Mouse (Mus musculus): ENCODE measurements around the gene Gsta3. TPM values are rescaled to one million over a fixed set of nuclear protein-coding genes. Genes with fewer than 3 reads are reported as not detected.

Gsta3 gene
- polyA plus RNA-seq, 1 experiment from 2014 or later: 0.31 TPM

DNA sequence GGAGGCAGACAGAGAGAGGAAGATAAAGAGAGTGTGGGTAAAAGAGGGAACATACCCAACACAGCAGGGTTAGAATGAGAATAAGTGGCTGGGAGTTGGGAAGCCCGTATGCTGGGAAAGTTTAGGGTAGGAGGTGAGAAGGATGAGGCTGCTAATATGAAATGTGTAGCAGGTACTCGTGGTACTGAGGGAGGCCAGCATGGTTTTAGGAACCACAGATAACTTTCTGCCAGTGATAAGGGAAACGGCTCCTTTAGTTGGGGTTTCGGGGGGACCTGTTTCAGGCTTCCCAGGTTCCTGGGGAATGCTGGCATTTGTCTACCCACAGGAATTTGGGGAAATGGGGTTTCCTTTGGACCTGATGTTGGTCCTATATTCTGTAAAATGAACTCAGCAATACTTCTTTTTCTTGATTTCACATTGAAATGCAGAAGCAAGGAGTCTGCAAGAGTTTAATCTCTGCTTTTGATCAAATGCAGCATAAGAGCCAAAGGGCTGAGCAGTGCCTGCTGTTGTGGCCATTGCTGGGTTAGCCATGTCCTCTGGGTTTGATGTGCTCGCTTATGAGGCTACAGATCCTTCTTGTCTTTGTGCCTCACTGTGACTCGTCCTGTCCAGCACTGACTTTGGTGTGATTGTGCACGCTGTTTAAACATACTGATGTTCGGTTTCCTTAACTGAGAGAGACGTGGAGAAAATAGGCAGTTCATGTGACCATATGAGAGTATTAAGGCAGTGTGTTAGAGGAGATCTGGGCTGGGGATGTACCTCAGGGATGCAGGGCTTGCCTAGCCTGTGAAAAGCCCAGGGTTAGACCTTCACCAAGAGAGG is 8.4 kb downstream of the Gsta3 start:
- Histone ChIP-seq H3K4me1 (replicated peaks; ENCODE audit: control insufficient read depth, insufficient read depth, low read length) (no peaks in the 10 kb centered on the region), H3K4me2 (replicated peaks; ENCODE audit: low read depth, low read length) (no peak overlapping the region), H3K27me3 (ENCODE audit: control insufficient read depth, insufficient read depth, low read length) (no peaks in the 10 kb centered on the region), H3K9ac (ENCODE audit: low read depth, low read length) (no peak overlapping the region), H3K36me3 (ENCODE audit: control insufficient read depth, insufficient read depth, low read length) (no peaks in the 10 kb centered on the region), H3K9me3 (ENCODE audit: control insufficient read depth, low read length) (no peaks in the 10 kb centered on the region), H3K4me3 (ENCODE audit: low read depth, low read length) (no peak overlapping the region), H3K27ac (ENCODE audit: low read depth, low read length) (no peak overlapping the region)
- ATAC-seq (ENCODE audit: low FRiP score): no peak
- DNase-seq (ENCODE audit: low spot score): no peak
- WGBS: 86% methylated on average over 9 of the region's 9 CpGs

DNA sequence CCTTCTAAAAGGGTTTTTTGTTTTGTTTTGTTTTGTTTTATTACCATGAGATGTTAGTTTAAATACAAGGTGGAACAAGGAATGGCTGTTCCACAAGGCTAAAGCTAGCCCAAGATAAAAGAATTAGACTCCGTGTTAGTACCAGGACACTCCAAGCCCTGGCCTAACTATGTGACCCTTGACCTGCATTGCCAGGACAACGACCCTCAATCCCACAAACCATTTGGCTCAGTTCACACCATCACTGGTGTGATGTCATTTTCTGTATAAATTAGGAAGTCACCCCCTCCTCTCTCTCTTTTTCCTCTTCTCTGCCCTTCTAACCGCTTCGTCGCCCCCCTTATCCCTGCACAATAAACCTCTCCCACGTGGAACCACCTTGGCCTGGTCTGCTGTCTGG is 11.3 kb downstream of the Gsta3 start:
- H3K4me3 ChIP-seq (ENCODE audit: low read depth, low read length): no peak overlapping the region
- H3K27ac ChIP-seq (ENCODE audit: low read depth, low read length): no peak overlapping the region
- H3K4me1 ChIP-seq (replicated peaks; ENCODE audit: control insufficient read depth, insufficient read depth, low read length): no peaks in the 10 kb centered on the region
- no peak overlapping the region for H3K9ac ChIP-seq (ENCODE audit: low read depth, low read length)
- ATAC-seq (ENCODE audit: low FRiP score) (no peak), DNase-seq (ENCODE audit: low spot score) (peak; percentile 26)
- no peaks in the 10 kb centered on the region for H3K36me3 ChIP-seq (ENCODE audit: control insufficient read depth, insufficient read depth, low read length)
- H3K9me3 ChIP-seq (ENCODE audit: control insufficient read depth, low read length): no peaks in the 10 kb centered on the region
- no peaks in the 10 kb centered on the region for H3K27me3 ChIP-seq (ENCODE audit: control insufficient read depth, insufficient read depth, low read length)
- no peak overlapping the region for H3K4me2 ChIP-seq (replicated peaks; ENCODE audit: low read depth, low read length)
- 44% methylated on average over 6 of the region's 6 CpGs for WGBS

DNA sequence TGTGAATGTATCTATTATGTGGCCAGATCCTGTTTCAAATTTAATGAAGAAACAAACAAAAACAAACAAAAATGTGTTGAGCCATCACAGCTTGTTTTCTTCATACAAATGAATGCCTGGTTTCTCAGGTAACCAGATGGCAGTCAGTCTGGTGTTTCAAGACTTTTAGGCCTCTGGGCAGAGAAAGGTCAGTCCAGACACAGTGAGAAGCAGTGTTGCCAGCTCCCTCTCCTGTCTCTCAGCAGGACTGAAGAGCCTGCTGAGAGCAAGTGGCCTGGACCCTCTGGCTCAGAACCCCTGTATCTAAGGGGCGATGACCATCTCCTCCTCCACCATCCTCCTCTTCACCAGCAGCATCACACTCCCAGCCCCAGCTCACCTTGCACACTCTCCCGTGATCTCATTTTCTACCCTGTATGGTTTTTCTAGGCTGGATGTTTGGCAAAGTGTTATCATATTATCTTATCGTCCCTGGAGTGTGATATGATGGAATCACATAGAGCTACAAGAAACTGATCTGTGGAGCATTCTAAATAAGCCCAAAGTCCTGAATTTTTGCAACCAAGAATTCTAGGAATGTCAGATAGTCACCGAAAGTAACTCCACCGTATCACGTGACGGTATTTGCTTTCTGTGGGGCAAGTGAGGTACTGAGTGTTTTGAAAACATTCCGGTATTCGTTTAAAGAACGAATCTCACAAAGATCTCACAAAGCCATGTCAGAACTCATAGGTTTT is 12.3 kb downstream of the Gsta3 start:
- 84% methylated on average over 10 of the region's 10 CpGs for WGBS
- Histone ChIP-seq H3K9me3 (ENCODE audit: control insufficient read depth, low read length) (no peaks in the 10 kb centered on the region), H3K4me2 (replicated peaks; ENCODE audit: low read depth, low read length) (no peak overlapping the region), H3K27me3 (ENCODE audit: control insufficient read depth, insufficient read depth, low read length) (no peaks in the 10 kb centered on the region), H3K27ac (ENCODE audit: low read depth, low read length) (no peak overlapping the region), H3K36me3 (ENCODE audit: control insufficient read depth, insufficient read depth, low read length) (no peaks in the 10 kb centered on the region), H3K9ac (ENCODE audit: low read depth, low read length) (no peak overlapping the region), H3K4me3 (ENCODE audit: low read depth, low read length) (no peak overlapping the region), H3K4me1 (replicated peaks; ENCODE audit: control insufficient read depth, insufficient read depth, low read length) (no peaks in the 10 kb centered on the region)
- DNase-seq (ENCODE audit: low spot score): no peak
- ATAC-seq (ENCODE audit: low FRiP score): no peak

DNA sequence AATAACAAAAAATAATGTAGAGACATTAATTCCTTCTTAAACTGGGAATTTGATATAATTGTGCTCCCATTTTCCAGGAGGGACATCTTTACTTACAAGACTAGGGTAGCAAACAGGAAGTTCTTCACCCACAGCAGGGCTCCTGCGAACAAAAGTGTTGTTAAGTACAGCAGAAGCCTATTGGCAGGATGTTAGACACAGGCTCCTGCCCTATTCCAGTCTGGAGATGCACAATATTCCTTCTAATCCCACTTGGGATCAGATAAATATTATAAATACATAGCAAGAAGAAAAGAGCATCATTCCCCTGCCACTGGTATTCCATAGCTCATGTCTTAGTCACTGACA is 12.9 kb downstream of the Gsta3 start:
- Histone ChIP-seq H3K36me3 (ENCODE audit: control insufficient read depth, insufficient read depth, low read length) (no peaks in the 10 kb centered on the region), H3K9me3 (ENCODE audit: control insufficient read depth, low read length) (no peaks in the 10 kb centered on the region), H3K27me3 (ENCODE audit: control insufficient read depth, insufficient read depth, low read length) (no peaks in the 10 kb centered on the region), H3K4me1 (replicated peaks; ENCODE audit: control insufficient read depth, insufficient read depth, low read length) (no peaks in the 10 kb centered on the region), H3K4me3 (ENCODE audit: low read depth, low read length) (no peak overlapping the region), H3K27ac (ENCODE audit: low read depth, low read length) (no peak overlapping the region), H3K4me2 (replicated peaks; ENCODE audit: low read depth, low read length) (no peak overlapping the region), H3K9ac (ENCODE audit: low read depth, low read length) (no peak overlapping the region)
- ATAC-seq (ENCODE audit: low FRiP score) (no peak), DNase-seq (ENCODE audit: low spot score) (no peak)
- 93% methylated on average over 1 of the region's 1 CpGs for WGBS

DNA sequence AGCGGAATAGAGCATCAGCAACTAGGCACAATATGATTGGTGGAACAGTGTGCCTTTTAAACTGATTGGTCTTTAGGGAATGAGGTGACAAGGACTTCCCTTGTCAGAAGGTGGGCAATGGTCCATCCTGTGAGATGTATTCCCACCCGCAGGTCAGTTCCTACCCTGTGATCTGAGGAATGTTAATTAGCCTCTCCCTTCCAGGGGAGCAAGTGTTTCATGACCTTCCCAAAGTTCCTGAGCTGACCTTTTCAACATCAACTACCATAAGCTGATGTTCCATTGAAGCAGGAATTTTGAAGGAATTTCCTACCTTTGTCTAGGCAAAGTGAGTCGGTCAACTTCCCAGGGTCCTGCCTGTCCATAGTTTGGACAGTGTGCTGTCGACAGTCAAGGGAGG is 13.5 kb downstream of the Gsta3 start:
- no peak overlapping the region for H3K9ac ChIP-seq (ENCODE audit: low read depth, low read length)
- H3K9me3 ChIP-seq (ENCODE audit: control insufficient read depth, low read length): no peaks in the 10 kb centered on the region
- no peak overlapping the region for H3K4me2 ChIP-seq (replicated peaks; ENCODE audit: low read depth, low read length)
- no peak overlapping the region for H3K27ac ChIP-seq (ENCODE audit: low read depth, low read length)
- DNase-seq (ENCODE audit: low spot score) (no peak), ATAC-seq (ENCODE audit: low FRiP score) (no peak)
- 67% methylated on average over 4 of the region's 4 CpGs for WGBS
- H3K36me3 ChIP-seq (ENCODE audit: control insufficient read depth, insufficient read depth, low read length): no peaks in the 10 kb centered on the region
- no peaks in the 10 kb centered on the region for H3K27me3 ChIP-seq (ENCODE audit: control insufficient read depth, insufficient read depth, low read length)
- H3K4me1 ChIP-seq (replicated peaks; ENCODE audit: control insufficient read depth, insufficient read depth, low read length): no peaks in the 10 kb centered on the region
- H3K4me3 ChIP-seq (ENCODE audit: low read depth, low read length): no peak overlapping the region

DNA sequence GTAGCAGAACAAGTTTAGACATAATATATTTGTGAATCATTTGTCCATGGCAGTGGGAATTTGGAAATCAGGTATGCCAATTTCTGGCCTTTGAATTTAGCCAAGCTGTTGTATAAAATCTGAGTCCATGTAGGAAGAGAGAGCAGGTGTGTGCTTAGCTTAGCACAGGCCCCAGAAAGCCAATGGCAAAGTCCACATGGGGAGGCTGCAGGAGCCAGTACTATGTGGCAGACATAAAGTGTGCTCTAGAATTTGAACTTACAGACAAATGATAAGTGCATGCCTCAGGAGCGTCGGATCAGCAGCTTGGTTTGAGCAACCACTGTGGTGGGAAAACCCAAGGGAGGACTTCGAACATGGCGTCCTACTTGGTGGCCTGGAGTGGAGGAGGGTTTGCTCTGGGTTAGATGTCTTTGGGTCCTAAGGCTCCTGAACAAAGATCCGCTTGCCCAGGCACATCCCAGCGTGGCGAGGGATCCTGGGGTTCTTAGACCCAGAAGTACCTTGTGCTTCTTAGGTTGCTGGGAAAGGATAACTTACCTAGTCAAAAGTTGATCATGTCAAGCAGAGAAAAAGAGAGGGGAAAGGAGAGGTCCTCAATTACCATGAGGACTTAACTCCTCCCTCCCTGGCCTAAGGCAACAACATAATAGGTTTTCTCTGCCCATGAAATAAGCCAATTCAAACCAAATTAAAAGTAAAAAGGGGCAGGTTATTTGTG is 15.4 kb downstream of the Gsta3 start:
- no peak overlapping the region for H3K4me3 ChIP-seq (ENCODE audit: low read depth, low read length)
- 82% methylated on average over 7 of the region's 7 CpGs for WGBS
- H3K27ac ChIP-seq (ENCODE audit: low read depth, low read length): no peak overlapping the region
- ATAC-seq (ENCODE audit: low FRiP score): no peak
- H3K4me1 ChIP-seq (replicated peaks; ENCODE audit: control insufficient read depth, insufficient read depth, low read length): no peaks in the 10 kb centered on the region
- no peaks in the 10 kb centered on the region for H3K27me3 ChIP-seq (ENCODE audit: control insufficient read depth, insufficient read depth, low read length)
- H3K9me3 ChIP-seq (ENCODE audit: control insufficient read depth, low read length): no peaks in the 10 kb centered on the region
- no peak overlapping the region for H3K4me2 ChIP-seq (replicated peaks; ENCODE audit: low read depth, low read length)
- no peak overlapping the region for H3K9ac ChIP-seq (ENCODE audit: low read depth, low read length)
- no peaks in the 10 kb centered on the region for H3K36me3 ChIP-seq (ENCODE audit: control insufficient read depth, insufficient read depth, low read length)
- no peak for DNase-seq (ENCODE audit: low spot score)

DNA sequence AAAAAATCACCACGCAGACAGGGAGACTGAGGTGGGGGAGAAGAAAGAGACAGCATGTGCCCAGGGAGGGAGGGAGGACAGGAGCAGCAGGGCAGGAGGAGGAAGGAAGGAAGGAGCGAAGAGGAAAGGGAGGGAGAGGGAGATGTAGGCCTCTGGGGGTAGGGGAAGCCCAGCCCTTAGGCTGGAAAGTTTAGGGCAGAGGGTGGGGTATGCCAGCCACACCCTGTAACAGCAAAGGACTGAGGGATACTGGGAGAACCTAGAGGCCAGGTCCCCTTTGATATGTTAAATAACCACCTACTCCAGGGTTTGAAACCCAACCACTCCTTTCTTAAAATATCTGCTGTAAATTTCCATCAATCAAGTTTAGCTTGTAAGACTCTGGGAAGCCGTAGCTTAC is 16.0 kb downstream of the Gsta3 start:
- Histone ChIP-seq H3K27ac (ENCODE audit: low read depth, low read length) (no peak overlapping the region), H3K4me3 (ENCODE audit: low read depth, low read length) (no peak overlapping the region), H3K36me3 (ENCODE audit: control insufficient read depth, insufficient read depth, low read length) (no peaks in the 10 kb centered on the region), H3K27me3 (ENCODE audit: control insufficient read depth, insufficient read depth, low read length) (no peaks in the 10 kb centered on the region), H3K9me3 (ENCODE audit: control insufficient read depth, low read length) (no peaks in the 10 kb centered on the region), H3K4me1 (replicated peaks; ENCODE audit: control insufficient read depth, insufficient read depth, low read length) (no peaks in the 10 kb centered on the region), H3K9ac (ENCODE audit: low read depth, low read length) (no peak overlapping the region), H3K4me2 (replicated peaks; ENCODE audit: low read depth, low read length) (no peak overlapping the region)
- DNase-seq (ENCODE audit: low spot score) (no peak), ATAC-seq (ENCODE audit: low FRiP score) (no peak)
- 61% methylated on average over 3 of the region's 3 CpGs for WGBS

DNA sequence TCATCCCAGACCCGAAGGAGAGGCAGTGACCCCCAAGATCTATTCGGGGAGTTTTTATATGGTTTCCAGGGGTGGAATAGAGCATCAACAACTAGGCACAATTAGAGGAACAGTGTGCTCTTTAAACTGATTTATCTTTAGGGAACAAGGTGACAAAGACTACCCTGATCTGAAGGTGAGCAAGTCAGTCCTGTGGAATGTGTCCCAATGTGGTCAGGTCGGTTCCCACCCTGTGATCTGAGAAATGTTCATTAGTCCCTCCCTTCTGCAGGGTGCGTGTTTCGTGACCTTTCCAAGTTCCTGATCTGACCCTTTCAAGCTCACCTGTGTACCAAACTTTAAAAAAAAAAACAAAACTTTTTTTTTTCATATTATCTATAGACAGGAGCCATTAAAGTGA is 16.5 kb downstream of the Gsta3 start:
- H3K4me3 ChIP-seq (ENCODE audit: low read depth, low read length): no peak overlapping the region
- DNase-seq (ENCODE audit: low spot score) (no peak), ATAC-seq (ENCODE audit: low FRiP score) (no peak)
- H3K27me3 ChIP-seq (ENCODE audit: control insufficient read depth, insufficient read depth, low read length): no peaks in the 10 kb centered on the region
- H3K4me2 ChIP-seq (replicated peaks; ENCODE audit: low read depth, low read length): no peak overlapping the region
- H3K36me3 ChIP-seq (ENCODE audit: control insufficient read depth, insufficient read depth, low read length): no peaks in the 10 kb centered on the region
- WGBS: 77% methylated on average over 5 of the region's 5 CpGs
- no peaks in the 10 kb centered on the region for H3K9me3 ChIP-seq (ENCODE audit: control insufficient read depth, low read length)
- H3K9ac ChIP-seq (ENCODE audit: low read depth, low read length): no peak overlapping the region
- H3K27ac ChIP-seq (ENCODE audit: low read depth, low read length): no peak overlapping the region
- H3K4me1 ChIP-seq (replicated peaks; ENCODE audit: control insufficient read depth, insufficient read depth, low read length): no peaks in the 10 kb centered on the region

All from hindbrain, embryonic 11.5 days (tissue).